Mouse (Mus musculus) megakaryocyte-erythroid progenitor cell, adult 5-6 weeks (primary cell): ENCODE data around the gene Tcte2. TPM values are rescaled to one million over a fixed set of nuclear protein-coding genes. Genes with fewer than 3 reads are reported as not detected.
"Not testable (repeated sequence)": the region's sequence is repeated elsewhere in the genome, so short reads cannot be mapped to it uniquely, and the experiment has no call there.

ENCODE experiments used
- ATAC-seq: replicated peaks from 2 replicates; pipeline ENCODE4 v1.8.0; 2016; ENCODE audit warnings: mild to moderate bottlenecking, inconsistent platforms; ENCODE audit not compliant: severe bottlenecking, poor library complexity, low FRiP score, low TSS enrichment
- total RNA-seq, 2 experiments: library from RNA; stranded (forward) in 1 of 2; stranded (reverse) in 1 of 2; fragments of 200-1000, 215-1000 nt in 1 of 2; fragments of >200 nt in 1 of 2; fragmentation: Nextera tagmentation in 1 of 2; gene quantifications; 2 replicates each; pipeline ENCODE4 v1.2.3; 2014 to 2017

Gene Tcte2
- total RNA-seq, 2 experiments from 2014 or later = not detected

- no peak for ATAC-seq
Measured at GRCm38 (mm10) chr17:13695211-13695610, 66.4 kb downstream of the Tcte2 start.

DNA sequence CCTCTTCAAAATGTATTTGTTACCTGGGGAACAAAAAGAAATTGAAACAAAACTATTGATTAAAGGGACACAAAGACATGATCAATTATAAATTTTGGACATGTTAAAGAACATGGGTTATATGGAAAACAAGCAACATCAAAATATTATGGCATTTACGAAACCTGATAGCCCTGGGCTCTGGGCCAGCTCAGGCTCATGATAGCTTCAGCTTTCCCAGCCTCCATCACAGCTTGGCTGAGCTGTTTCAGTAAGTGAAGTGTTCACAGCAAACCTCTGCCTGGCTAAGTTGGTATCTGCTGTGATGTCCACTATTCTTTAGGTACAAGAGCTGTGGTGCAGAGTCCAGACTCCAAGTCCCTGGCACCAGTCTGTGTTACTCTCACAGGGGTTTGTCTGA is 67.4 kb downstream of the Tcte2 start:
- ATAC-seq = no peak

DNA sequence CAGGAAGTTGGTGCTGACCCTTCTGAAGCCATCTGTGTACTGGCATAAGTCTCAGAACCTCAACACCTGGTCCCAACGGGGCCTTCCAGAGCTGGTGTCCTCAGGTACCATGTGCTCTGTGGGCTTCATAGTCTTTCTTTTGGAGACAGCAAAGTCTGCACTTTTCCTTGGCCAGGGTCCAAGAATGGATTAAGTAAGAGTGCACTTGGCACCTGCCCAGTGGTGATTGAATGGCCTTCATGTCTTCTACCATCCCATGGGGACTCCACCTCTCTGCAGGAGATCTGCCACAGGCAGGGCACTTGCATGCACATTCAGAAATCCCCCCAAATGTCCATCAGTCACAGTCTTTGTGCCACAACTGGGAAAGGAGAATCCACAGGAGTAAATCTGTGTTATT is 74.0 kb downstream of the Tcte2 start:
- no peak for ATAC-seq

GRCm38 (mm10) chr17:13687086-13687485 is 74.5 kb downstream of the Tcte2 start:
- ATAC-seq = no peak

DNA sequence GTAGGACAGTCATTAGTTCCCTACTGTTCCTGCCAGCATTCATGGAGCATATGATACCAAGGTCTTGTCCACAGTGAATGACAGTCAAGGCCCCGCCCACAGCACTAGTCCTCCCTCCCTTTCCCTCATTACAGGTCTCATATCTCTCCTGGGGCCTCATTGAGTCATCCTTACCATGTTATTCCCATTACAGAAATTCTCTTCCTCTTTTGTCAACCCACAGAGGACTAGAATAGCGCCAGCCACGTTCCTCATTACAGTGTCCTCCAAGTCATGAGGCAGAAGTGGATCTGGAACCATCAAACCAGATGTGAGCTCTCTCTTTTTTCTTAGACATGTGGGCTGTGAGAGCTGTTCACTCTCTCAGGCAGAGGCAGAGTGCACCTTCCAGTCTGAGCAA is 76.0 kb downstream of the Tcte2 start:
- ATAC-seq = no peak

GRCm38 (mm10) chr17:13684256-13684655 is 77.4 kb downstream of the Tcte2 start:
- no peak for ATAC-seq

DNA sequence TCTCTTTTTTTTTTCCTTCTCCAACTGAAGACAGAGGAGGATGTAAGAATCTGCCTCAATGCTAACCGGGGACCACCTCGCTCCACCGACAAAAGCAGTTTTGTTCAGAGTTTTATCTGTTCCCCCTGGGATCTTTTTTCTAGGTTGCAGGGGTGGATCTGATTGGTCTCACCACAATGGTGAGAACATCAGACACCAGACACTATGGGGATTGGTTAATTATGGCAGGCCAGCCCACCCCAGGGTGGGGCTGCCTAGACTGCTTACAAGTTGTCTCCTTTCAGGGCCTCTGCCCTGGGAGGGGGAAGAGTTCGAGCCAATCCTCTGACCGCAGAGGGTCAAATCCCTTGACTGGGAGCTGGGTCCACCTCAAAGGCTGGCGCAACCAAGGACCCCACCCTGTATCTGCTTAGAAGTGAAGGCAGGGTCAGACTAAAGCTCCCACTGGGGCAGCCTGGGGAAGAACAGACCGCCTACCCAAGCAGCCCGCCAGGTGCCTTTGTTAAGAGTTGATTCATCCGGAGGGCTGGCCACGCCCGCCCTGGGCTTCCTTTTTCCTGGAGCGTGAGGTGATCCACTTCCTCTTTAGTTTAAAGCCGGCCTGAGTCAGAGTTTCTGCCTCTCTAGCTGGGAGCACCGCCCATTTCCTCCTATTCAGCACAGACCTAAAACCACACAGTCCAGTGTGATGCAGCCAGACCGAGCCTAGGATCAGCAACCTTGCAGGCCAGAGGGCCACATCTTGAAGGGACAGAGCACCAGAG is 78.0 kb downstream of the Tcte2 start:
- peak; percentile 79 for ATAC-seq

DNA sequence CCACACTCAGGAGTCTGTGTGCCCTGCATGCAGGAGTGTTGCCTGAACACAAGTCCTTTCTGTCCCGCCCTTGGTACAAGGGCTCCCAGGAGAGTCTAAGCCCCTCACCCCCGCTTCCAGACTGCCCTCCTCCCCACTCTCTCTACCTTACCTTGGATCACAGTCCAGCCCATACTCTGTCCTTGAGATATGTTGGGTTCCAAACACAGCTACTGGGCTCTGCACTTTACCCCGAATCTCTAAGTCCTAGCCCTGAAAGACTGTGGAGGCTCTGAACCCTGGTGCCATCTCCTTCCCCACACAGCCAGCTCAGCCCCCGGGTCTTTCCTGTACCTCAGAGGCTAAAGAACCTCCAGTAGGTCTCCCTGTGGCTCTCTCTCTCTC is 78.6 kb downstream of the Tcte2 start:
- no peak for ATAC-seq

GRCm38 (mm10) chr17:13682378-13683026 is 79.1 kb downstream of the Tcte2 start:
- ATAC-seq = no peak

GRCm38 (mm10) chr17:13681686-13682085 is 79.9 kb downstream of the Tcte2 start:
- no peak for ATAC-seq

GRCm38 (mm10) chr17:13681126-13681525 is 80.5 kb downstream of the Tcte2 start:
- no peak for ATAC-seq

DNA sequence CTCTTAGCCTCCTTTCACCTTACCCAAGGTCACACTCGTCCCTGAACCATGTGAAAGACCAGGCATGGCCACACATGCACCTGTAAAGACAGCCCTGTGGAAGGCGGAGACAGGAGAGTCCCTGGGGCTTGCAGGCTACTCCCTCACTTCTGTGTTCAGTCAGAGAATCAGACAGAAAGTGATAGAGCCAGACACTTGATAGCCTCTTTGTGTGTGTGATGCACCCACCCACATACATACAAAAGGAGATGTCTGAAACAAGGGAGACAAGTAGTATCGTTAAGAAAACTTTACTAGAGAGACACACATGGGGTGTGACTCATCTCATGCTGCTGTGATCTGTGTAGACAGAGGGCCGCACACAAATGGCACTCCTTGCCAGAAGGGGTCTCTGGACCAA is 81.3 kb downstream of the Tcte2 start:
- no peak for ATAC-seq

DNA sequence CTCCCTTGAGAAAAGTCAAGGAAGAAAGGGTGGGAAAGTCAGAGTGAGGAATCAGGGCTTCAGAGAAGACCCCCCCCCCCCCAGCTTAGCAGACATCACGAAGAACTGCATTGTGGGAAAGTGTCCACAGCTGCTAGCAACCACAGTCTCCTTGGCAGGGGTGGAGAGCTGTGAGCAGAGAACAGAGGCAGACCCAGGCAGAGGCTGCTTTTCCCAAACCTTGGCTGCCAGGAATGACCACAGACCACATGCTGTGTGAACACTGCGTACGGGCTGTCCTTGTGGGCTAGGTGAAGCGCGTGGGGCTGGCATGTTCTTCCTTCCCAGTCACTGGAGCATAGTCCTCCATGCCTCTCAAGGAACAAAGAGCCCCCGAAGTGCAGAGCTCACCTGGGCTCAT is 81.9 kb downstream of the Tcte2 start:
- ATAC-seq = no peak

GRCm38 (mm10) chr17:13677225-13678148 is 84.1 kb downstream of the Tcte2 start:
- no peak for ATAC-seq

DNA sequence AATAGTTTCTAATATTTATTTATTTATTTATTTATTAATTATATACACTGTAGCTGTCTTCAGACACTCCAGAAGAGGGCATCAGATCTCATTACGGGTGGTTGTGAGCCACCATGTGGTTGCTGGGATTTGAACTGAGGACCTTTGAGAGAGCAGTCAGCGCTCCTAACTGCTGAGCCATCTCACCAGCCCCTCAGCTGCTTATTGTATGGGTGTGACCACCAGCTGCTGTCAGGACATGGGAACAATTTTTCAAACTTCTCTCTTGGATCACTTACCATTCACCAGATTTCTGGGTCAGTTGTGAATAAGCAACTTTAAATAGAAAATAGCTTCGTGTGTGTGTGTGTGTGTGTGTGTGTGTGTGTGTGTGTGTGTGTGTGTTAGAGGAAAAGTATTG is 85.5 kb downstream of the Tcte2 start:
- not testable (repeated sequence) for ATAC-seq

- no peak for ATAC-seq
Measured at GRCm38 (mm10) chr17:13675630-13676029, 86.0 kb downstream of the Tcte2 start.

DNA sequence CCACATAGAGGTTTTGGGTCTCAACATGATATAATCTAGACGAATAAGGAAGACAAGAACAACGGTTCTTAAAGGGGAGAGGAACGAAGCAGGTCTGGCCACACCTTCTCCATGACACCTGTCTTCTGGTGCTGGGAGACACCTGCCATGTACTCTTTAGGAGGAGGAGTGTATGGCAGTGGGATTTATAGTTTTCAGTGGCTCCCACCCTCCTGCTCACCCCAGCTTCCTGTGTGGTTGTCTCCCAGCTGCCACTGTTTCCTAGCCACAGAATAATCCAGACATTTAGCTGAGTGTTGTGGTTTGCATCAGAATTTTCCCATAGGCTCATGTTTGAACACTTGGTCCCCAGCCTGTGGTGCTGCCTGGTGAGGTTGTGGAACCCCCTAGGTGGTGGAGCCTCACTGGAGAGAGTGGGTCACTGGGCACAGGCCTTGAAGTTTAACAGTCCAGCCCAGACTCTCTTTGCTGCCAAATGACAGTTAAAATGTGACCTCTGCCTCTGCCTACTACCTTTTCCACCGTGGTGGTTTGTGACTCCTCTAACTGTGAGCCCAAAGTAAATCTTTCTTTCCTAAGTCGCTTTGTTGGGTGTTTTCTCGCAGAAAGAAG is 86.8 kb downstream of the Tcte2 start:
- ATAC-seq = no peak

- ATAC-seq = no peak
Measured at GRCm38 (mm10) chr17:13671732-13672131, 89.9 kb downstream of the Tcte2 start.

- no peak for ATAC-seq
Measured at GRCm38 (mm10) chr17:13670227-13670626, 91.4 kb downstream of the Tcte2 start.

DNA sequence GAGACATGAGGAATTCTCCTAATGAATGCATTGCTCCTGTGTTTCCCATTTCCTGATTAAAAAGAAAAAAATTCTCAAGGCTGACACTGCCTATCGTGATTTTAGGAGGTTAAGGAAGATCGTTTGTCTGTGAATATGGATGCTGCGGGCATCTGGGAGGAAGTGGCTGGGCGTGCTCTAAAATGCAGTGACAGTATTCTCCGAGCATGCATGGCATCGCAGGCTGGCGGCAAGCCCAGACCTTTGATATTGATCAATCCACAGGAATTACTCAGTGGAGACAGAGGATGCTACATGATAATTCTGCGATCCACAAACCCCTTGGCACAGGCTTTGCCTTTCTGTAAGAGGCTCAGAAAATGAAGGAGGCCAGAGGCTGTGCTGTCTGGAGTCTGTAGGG is 92.4 kb downstream of the Tcte2 start:
- ATAC-seq = no peak
